Mouse (Mus musculus): ENCODE data around the gene Xpo1. TPM values are rescaled to one million over a fixed set of nuclear protein-coding genes. Genes with fewer than 3 reads are reported as not detected.

Gene Xpo1
- 135 and 146 TPM in 2 replicates for polyA plus RNA-seq (2016; fragmentation: Nextera tagmentation; extraction: Ambion mirVana)

GRCm38 (mm10) chr11:23255427-23256193 lies at the start of gene Xpo1:
Xpo1 (plus strand) TSS chr11:23256041.
- DNase-seq (ENCODE audit: extremely low spot score, low spot score) = peak; percentile 99
- peak within 1 kb of the TSS; percentile 100 for H3K27ac ChIP-seq
- WGBS = under 1% methylated on average over 60 of the region's 60 CpGs
- no peaks in the 10 kb centered on the region for H3K27me3 ChIP-seq (ENCODE audit: poor library complexity, severe bottlenecking)
- peaks cover 31% of the 10 kb centered on the region for H3K4me1 ChIP-seq
- peaks cover 22% of the 10 kb centered on the region for H3K36me3 ChIP-seq (replicated peaks)
- H3K4me3 ChIP-seq = peak within 1 kb of the TSS; percentile 84
- 0 out of 2 replicates have a peak, but pooled peaks cover under 1% of the 10 kb centered on the region for H3K9me3 ChIP-seq

DNA sequence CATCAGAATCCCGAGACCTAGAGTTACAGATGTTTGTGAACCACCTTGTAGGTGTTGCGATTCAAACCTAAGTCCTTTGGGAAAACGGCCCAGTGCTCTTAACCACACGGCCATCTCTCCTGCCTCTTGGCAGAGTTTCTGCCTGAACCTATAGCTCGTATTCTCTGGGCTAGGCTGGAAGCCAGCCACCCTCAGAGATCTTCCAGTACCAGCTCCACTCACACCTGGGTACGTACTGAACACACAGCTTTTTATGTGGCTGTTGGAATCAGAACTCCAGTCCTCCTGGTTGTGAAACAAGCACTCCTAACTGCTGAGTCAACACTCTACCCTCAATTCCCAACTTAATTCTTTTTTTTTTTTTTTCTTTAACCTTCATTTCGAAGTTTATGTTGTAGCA lies 46.1 kb upstream of the Xpo1 start:
- Histone ChIP-seq H3K9me3 (no peaks in the 10 kb centered on the region), H3K4me3 (no peak overlapping the region), H3K4me1 (peaks cover 15% of the 10 kb centered on the region), H3K27ac (no peak overlapping the region), H3K27me3 (ENCODE audit: poor library complexity, severe bottlenecking) (no peaks in the 10 kb centered on the region), H3K36me3 (replicated peaks) (no peaks in the 10 kb centered on the region)
- DNase-seq (ENCODE audit: extremely low spot score, low spot score) = no peak
- 90% methylated on average over 7 of the region's 7 CpGs for WGBS

GRCm38 (mm10) chr11:23210590-23211510 lies 45.0 kb upstream of the Xpo1 start:
- H3K9me3 ChIP-seq = no peaks in the 10 kb centered on the region
- no peaks in the 10 kb centered on the region for H3K36me3 ChIP-seq (replicated peaks)
- H3K4me1 ChIP-seq = peaks cover 15% of the 10 kb centered on the region
- 11% methylated on average over 16 of the region's 16 CpGs for WGBS
- DNase-seq (ENCODE audit: extremely low spot score, low spot score) = peak; percentile 76
- no peaks in the 10 kb centered on the region for H3K27me3 ChIP-seq (ENCODE audit: poor library complexity, severe bottlenecking)
- H3K4me3 ChIP-seq = peak overlapping the region; percentile 41
- peak overlapping the region; percentile 87 for H3K27ac ChIP-seq

GRCm38 (mm10) chr11:23217430-23217829 lies 38.4 kb upstream of the Xpo1 start:
- H3K9me3 ChIP-seq = peaks cover 3% of the 10 kb centered on the region; the same call in 1 of the 2 replicates
- no peaks in the 10 kb centered on the region for H3K36me3 ChIP-seq (replicated peaks)
- H3K4me3 ChIP-seq = no peak overlapping the region
- 95% methylated on average over 9 of the region's 9 CpGs for WGBS
- H3K27me3 ChIP-seq (ENCODE audit: poor library complexity, severe bottlenecking) = no peaks in the 10 kb centered on the region
- no peaks in the 10 kb centered on the region for H3K4me1 ChIP-seq
- H3K27ac ChIP-seq = no peak overlapping the region
- DNase-seq (ENCODE audit: extremely low spot score, low spot score) = no peak

DNA sequence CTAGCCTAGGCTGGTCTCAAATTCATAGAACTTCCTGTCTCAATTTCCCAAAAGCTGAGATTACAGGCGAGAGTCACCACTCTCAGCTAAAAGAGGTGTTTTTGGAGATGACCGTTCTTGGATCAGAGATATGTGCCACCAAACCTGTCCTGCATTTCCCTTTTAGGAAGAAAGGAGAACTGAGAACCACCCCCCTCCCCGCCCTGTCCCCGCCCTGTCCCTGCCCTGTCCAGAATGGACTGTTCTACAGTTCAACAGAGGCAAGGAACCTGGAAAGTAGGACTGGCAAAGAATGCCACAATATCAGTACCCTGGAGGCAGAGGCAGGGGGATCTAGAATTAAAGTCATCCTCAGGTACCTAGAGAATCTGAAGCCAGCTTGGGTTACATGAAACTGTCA lies 19.8 kb upstream of the Xpo1 start:
- Histone ChIP-seq H3K4me1 (peaks cover 13% of the 10 kb centered on the region), H3K4me3 (no peak overlapping the region), H3K27ac (no peak overlapping the region), H3K9me3 (no peaks in the 10 kb centered on the region), H3K27me3 (ENCODE audit: poor library complexity, severe bottlenecking) (no peaks in the 10 kb centered on the region), H3K36me3 (replicated peaks) (no peaks in the 10 kb centered on the region)
- DNase-seq (ENCODE audit: extremely low spot score, low spot score) = no peak
- 88% methylated on average over 4 of the region's 4 CpGs for WGBS

- Histone ChIP-seq H3K27ac (no peak overlapping the region), H3K4me1 (peaks cover 21% of the 10 kb centered on the region), H3K36me3 (replicated peaks) (peaks cover 7% of the 10 kb centered on the region), H3K9me3 (no peaks in the 10 kb centered on the region), H3K4me3 (no peak overlapping the region), H3K27me3 (ENCODE audit: poor library complexity, severe bottlenecking) (no peaks in the 10 kb centered on the region)
- no peak for DNase-seq (ENCODE audit: extremely low spot score, low spot score)
- 90% methylated on average over 4 of the region's 4 CpGs for WGBS
These were observed 1.9 kb upstream of the Xpo1 start for GRCm38 (mm10) chr11:23253931-23254330.

DNA sequence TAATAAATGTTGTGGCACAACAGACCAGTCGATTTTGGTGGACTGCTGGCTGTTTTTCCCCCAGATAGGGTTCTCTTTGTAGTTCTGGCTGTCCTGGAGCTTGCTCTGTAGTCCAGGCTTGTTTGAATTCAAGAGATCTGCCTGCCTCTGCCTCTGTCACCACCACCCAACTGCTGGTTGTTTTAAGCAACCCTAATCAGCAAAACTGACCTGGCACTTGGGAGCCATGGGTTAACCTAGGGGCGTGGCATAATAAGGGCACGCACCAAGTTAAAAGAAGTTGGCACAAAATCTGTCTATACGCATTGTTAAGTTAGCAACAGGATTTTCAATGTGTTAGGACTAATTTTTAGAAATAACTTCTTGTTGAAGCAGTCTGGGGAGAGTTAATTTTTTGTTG lies 1.3 kb upstream of the Xpo1 start:
- DNase-seq (ENCODE audit: extremely low spot score, low spot score) = no peak
- WGBS = 91% methylated on average over 4 of the region's 4 CpGs
- Histone ChIP-seq H3K4me3 (peak overlapping the region; percentile 84), H3K27me3 (ENCODE audit: poor library complexity, severe bottlenecking) (no peaks in the 10 kb centered on the region), H3K36me3 (replicated peaks) (peaks cover 13% of the 10 kb centered on the region), H3K9me3 (no peaks in the 10 kb centered on the region), H3K4me1 (peaks cover 27% of the 10 kb centered on the region), H3K27ac (peak overlapping the region; percentile 100)

DNA sequence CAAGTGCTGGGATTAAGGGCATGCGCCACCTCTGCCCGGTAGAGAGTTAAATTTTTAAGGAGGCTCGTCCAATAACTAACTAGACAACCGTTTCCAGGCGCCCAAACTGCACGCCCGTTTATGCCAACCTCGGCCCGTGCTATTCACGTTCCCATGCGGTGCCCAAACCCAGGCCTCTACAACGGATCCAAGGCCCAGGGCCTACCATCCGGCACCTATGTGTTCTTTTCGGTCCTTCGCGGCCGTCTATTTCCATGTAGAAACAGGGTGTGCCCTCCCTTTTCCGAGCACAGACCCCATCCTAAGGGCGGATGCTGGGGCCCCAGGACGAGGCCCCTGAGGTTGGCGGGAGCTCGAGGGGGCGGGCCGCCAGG lies 801 bp upstream of the Xpo1 start:
- peak overlapping the region; percentile 84 for H3K4me3 ChIP-seq
- peaks cover 16% of the 10 kb centered on the region for H3K36me3 ChIP-seq (replicated peaks)
- no peaks in the 10 kb centered on the region for H3K9me3 ChIP-seq
- WGBS = 2% methylated on average over 24 of the region's 24 CpGs
- DNase-seq (ENCODE audit: extremely low spot score, low spot score) = no peak
- no peaks in the 10 kb centered on the region for H3K27me3 ChIP-seq (ENCODE audit: poor library complexity, severe bottlenecking)
- H3K4me1 ChIP-seq = peaks cover 28% of the 10 kb centered on the region
- peak overlapping the region; percentile 100 for H3K27ac ChIP-seq

DNA sequence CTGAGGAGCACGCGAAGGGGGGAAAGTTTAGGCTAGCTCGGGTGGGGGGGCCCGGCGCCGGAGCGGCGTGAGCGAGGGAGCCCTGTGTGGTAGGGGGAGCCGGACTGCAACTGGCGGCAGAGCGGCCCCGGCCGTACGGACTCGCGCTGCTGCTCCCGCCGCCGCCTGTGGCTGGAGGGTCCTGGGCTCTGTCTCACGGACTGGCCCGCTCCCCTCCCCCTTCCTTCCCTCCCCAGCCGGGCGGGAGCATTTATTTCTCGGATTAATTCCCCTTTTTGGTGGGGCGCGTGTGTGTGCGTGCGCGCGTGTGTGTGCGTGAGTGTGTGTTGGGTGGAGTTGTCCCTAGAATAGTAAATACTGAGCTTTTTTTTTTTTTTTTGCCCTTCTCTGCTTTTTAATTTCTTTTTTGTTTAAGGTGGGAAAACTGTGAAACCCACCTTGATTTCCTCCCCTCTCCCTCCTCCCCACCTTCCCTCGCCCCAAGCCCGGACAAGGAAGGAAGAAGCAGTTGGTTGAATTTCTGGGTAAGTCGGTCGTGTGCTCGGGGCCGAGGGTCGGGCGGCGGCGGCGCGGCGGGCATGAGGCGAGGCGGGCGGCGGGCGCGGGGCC lies 457 bp downstream of the Xpo1 start:
- no peak for DNase-seq (ENCODE audit: extremely low spot score, low spot score)
- H3K36me3 ChIP-seq (replicated peaks) = peaks cover 29% of the 10 kb centered on the region
- WGBS = under 1% methylated on average over 50 of the region's 51 CpGs
- peaks cover 31% of the 10 kb centered on the region for H3K4me1 ChIP-seq
- peak overlapping the region; percentile 100 for H3K27ac ChIP-seq
- 0 out of 2 replicates have a peak, but pooled peaks cover 3% of the 10 kb centered on the region for H3K9me3 ChIP-seq
- H3K27me3 ChIP-seq (ENCODE audit: poor library complexity, severe bottlenecking) = no peaks in the 10 kb centered on the region
- H3K4me3 ChIP-seq = peak overlapping the region; percentile 84

GRCm38 (mm10) chr11:23256803-23257704 lies 1.2 kb downstream of the Xpo1 start:
- peak overlapping the region; percentile 100 for H3K27ac ChIP-seq
- peaks cover 31% of the 10 kb centered on the region for H3K4me1 ChIP-seq
- H3K27me3 ChIP-seq (ENCODE audit: poor library complexity, severe bottlenecking) = no peaks in the 10 kb centered on the region
- 0 out of 2 replicates have a peak, but pooled peaks cover 3% of the 10 kb centered on the region for H3K9me3 ChIP-seq
- under 1% methylated on average over 48 of the region's 48 CpGs for WGBS
- peaks cover 36% of the 10 kb centered on the region for H3K36me3 ChIP-seq (replicated peaks)
- H3K4me3 ChIP-seq = peak overlapping the region; percentile 84
- DNase-seq (ENCODE audit: extremely low spot score, low spot score) = peak; percentile 69

- DNase-seq (ENCODE audit: extremely low spot score, low spot score) = no peak
- Histone ChIP-seq H3K4me3 (peak overlapping the region; percentile 84; the same call in 1 of the 2 replicates), H3K9me3 (0 out of 2 replicates have a peak, but pooled peaks cover 3% of the 10 kb centered on the region), H3K36me3 (replicated peaks) (peaks cover 56% of the 10 kb centered on the region), H3K4me1 (peaks cover 31% of the 10 kb centered on the region), H3K27ac (no peak overlapping the region), H3K27me3 (ENCODE audit: poor library complexity, severe bottlenecking) (no peaks in the 10 kb centered on the region)
- WGBS = 94% methylated on average over 4 of the region's 4 CpGs
These were observed 3.2 kb downstream of the Xpo1 start for GRCm38 (mm10) chr11:23259073-23259472.
